Mouse (Mus musculus) MN1 (cell line): Measurements from ENCODE around the gene Sall2.
"Not testable (repeated sequence)": the region's sequence is repeated elsewhere in the genome, so short reads cannot be mapped to it uniquely, and the experiment has no call there.

ENCODE experiments used
- DNase-seq: peaks from one replicate; pipeline ENCODE4 v3.0.0-alpha.2; 2016; ENCODE audit warnings: low spot score

Gene Sall2

DNA sequence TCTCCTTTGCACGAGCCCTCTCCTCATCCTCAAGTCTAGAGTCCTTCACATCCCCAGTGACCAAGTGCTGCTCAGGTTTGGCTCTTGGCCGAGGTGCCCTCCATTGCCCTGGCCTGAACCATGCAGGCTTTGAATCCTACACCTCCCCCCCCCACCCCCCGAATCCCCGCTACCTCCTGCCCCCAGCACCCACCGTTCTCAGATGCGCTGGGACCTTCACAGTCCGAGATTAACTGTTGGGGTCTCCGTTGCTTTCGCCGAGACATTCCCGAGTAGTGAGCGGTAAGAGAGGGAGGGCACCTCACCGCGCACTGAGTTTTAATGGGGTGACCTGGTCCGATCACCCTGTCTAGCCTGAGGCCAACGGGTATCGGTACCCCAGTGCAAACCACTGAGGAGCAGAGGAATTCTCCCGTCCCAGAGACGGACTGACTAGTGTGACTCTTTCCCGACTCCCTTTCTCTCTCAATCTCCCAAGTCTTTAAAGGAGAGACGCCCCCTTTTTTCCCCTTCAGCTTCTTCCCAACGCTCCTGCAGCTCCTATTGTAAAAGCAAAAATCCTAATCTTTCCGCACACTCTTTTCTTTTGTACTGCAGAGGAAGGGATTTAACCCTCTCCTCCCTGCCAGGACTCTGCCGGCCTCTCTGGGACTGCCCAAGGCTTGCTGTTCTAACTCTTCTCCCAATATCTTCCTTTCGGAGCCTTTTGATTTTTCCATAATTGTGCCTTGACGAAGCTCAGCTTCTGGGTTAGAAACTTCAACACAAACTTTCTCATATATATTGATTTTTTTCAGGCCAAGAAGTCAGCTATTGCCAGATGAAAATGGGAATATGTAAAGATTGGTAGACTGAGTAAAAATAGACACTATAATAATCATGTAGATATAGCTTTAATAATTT lies at the start of gene Sall2:
TSS of gene Sall2 (minus strand) at position 853 of the 903 bp plus-strand sequence.
- DNase-seq: no peak

DNA sequence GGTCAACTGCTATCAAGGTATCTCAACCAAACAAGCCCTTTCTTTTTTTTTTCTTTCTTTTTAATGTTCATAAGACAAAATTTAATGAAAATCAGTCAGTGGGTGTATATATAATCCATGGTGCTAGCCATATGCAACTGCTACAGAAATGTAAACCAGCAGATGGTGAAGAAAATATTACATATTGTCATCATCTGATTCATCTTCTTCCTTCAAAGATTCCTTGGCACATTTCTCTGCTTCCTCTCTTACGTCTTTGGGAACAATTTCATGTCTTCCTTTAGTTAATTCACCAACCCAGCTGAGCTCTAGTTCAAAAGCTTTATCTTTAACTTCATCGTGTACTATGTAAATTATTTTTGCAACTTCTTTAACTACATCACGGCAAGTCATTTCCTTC lies 40.2 kb upstream of the Sall2 start:
- DNase-seq: no peak

DNA sequence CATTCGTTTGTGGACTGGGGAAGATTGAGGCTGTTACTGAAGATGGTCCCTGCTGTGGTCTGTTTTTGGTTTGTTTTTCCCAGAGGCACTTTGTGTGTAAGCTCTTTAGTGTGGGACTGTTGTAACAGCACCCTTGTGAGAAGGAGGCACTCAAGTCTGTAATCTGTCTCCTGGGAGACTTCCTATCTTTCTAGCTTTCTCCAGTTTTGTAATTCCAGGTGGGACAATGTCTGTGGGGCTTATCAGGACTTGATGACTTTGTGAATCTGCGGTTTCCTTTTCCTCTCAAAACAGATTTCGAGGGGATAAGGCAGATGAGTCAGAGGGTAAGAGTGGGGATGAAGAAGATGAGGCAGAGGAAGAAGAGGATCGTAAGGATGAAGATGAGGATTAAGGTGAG lies 27.7 kb upstream of the Sall2 start, which contains the start of gene Olfr1513:
TSS of gene Olfr1513 (minus strand) at position 101 of the 400 bp plus-strand sequence.
- DNase-seq: no peak

DNA sequence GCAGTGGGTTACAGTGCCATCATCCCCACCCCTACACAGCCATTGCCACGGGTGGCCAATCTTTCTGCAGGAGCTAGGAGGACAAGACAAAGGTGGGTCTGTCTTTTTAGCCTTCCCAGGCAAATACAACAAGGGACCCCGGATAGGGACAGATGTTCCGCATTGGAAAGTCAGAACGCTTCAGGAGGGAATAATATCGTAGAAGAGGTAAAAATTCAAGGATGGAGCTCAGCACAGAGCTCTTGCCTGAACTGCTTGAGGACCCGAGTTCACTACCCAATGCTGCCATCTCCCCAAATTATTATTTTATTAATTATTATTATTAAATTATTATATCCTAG lies 10.9 kb upstream of the Sall2 start:
- no peak for DNase-seq

DNA sequence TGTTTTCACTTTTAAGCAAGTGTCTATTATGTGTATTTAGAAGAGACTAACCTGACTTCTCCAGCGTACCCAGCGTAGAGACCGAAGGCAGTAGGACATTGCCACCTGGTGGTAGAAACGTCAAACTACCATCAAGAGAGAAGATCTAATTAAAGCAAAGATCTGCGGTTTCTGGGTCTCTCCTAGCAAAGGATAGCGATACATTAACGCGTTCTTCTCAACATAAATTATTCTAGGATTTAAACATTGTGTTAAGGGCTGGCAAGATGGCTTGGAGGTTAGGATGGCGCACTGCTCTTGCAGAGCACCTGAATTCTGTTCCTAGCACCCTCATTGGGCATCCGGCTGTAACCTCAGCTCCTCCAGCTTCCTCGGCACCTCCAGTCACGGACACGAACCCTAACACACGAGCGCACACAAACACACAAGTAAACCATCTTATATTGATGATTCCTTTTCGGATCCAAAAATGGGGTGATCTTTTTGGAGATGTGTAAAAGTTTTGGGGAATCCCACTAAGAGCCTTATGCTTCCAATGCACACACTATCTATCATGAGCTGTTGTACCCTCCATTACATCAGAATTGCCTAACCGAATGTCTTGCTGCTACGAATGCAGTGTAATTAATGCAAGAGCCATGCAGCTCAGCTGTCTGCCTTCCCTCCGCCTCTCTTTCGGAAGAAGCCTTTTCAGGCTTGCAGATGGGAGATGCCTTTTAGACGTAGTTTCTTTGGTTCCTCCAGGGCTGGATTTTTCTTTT lies 10.4 kb upstream of the Sall2 start:
- peak; percentile 80 for DNase-seq

DNA sequence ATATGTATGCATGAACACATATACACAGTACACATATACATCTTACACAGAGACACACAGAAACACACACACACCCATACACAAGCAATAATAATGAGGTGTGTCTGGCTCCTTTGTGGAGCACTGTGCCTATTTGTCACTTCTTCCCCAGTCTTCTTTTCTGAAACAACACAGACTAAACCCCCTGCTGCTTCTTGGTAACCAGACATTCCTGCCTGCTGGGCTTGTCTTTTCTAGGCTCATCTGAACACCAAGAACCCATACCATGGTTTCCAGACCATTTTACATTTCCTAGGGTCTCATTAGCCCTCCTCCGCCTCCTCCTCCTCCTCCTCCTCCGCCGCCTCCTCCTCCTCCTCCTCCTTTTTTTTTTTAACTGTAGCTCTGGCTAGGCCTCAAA lies 3.6 kb upstream of the Sall2 start:
- no peak for DNase-seq

DNA sequence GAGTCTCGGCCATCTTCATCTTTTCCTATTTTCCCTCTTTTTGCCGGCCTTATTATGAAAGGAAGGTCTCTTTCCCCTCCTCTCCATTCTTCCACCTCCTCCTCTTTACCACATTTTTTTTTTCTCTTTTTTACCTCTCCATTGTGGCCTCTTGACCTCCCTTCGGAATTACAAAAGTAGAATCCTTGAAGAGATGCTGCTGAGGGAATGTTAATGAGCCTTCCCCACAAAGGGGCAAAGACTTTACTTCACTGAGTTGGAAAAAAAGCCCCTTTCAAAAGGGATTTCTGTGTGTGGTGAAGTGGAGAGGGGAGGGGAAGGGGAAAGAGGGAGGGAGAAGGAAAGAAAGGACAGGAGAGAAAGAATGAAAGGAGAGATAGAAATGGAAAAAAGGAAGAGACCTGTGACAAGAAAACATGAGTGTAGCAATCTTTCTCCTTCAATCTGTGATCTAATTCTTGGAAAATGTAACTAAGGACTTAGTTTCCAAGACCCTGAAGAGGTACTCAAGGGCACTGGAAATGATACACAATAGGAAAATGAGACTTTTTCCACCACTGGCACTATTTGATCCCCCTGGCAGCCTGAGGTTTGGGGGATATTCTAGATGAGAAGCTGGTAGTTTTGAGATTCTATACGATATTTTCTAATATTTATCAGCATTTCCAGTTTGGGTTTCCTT lies 2.6 kb upstream of the Sall2 start:
- DNase-seq: no peak

DNA sequence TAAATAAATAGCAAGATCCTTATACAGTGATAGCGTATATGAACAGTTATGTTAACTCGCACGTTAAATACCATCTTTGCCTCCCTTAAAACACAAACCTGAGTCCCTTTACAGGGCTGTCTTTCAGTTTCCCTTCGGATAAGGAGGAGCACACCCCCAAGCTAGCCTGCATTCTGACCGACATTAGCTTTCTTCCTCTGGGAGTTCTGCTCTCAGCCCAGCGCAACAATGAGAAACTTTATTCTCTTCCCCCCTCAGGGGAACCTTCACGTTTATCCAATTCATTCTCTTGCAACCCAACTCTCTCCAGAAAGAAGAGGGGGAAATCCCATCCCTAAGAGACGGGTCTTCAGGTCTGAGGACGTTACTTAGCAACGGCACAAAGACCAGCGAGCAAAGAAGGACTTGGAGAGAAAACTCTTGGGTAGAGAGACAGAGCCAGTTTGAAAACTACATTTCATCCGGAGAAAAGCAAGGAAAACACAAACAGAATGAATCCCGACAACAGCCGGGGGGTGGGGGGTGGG lies 1.1 kb downstream of the Sall2 start:
- no peak for DNase-seq

DNA sequence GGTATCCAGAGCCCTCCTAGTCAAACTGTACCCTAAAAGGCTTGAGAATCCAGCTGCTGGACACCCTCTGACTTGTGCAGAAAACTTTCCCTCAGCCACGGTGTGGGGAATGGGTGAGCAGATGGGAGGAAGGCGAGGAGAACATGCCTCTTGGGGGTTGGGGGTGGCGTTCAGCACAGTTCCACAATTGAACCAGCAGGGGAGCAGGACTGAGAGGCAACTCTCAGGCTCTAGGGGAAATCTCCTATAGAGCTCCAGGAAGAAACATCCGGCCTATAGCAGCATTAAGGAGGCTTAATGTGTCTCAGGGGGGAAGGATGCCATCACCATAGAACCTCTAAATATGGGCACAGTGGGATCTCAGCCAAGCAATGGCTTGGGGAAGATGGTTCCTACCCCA lies 2.7 kb downstream of the Sall2 start:
- no peak for DNase-seq

DNA sequence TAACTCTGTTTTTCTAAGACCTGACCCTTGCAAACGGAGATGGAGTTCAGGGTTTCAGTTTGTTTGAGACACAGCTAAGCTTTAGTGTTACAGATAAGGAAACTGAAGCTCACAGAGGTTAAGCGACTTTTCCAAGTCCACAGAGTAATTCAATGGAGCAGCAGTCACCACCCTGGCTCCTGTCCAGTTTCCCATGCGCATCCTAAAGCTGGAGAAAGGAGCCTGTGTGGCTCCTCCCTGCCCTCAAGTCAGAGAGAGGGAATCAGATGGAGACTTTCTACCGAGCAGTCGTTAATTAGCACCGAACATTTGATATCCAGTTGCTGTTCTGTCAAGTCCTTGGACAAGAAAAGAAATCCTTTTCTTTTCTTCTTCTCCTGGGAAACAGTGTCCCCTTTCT lies 9.2 kb downstream of the Sall2 start:
- peak; percentile 40 for DNase-seq

DNA sequence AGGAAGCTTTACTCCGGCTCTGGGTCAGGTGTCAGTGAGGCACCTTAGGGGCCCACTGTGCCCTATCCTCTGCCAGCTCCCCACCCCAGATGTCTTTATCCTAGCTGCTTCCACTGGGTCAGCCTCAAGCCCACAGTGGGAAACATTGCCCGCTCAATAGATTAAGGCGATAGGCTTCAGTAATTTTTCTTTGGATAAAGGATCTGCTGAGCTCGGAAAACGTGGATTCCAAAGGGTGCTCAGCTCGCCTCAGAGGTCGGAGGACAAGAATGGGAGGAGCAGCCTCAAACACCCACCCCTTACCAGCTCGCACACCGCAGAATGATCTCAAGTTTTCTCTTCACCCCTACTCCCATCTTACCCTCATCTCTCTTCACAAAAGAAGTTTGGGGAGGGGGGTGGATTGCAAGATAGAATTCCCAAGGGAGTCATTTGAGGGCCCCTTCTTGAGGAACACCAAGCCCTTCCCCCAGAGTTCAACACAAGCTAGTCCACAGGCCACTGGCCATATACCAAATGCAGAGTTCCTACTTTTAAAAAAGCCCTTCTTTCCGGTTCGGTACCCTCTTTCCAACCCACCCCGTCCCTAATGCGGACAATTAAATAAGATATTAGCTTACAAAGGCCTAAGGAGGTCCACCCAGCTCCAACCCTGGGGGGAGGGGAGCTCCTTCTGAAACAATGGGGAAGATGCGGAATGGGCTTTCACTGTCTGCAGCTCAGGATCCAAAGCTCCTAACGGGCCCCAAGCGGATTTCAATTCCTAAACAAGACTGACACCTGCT lies 11.9 kb downstream of the Sall2 start:
- DNase-seq: peak; percentile 65

DNA sequence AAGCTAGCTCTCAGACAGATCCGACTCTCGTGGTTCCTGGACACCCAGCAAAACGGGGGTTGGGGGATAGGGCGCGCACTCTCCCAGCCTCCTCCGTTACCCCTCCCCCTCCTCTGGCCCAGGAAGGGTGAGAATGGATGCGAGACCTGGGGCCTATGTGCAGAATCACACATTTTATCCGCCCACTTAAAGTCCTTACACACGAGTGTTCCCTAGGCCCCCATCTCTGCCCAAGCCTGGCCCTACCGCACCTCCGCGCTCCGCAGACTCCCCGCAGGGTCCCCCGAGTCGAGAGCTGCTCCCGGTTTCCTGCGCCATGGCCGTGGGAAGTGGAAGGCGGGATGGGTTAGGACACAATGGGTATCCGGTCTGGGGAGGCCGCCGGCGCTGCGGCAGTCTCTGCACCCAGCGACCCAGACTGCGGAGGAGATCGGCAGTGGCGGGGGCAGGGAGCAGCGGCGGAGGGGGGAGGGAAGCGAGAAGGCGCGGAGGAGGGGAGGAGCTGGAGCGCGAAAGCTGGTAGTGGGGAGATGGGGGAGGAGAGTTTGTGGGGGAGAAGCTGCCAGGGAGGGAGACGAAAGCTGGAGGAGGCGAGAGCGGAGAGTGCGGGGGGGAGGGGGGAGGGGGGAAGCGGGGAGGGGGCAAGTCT lies 12.6 kb downstream of the Sall2 start:
- peak; percentile 60 for DNase-seq

DNA sequence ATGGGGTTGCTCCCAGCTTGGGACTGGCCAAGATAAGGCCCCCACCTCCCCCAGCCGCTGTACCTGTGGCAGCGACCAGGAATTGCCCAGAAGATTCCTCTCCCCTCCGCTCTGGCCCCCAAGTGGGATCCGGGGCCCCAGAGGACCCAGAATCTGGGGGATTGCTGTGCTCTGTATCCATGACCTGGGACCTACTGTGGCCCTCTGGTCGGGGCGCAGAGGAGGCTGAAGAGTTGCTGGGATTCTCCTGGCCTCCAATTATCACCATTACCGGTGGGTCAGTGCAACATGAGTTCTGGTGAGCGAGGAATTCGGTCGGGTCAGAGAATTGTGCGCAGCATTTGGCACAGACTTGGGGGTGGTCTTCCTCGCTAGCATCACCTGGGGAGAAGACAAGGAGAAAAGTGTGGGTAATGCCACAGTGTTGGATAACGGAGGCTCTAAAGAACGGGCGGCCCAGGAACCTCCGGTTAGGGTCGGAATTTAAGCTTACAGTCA lies 13.2 kb downstream of the Sall2 start:
- no peak for DNase-seq

DNA sequence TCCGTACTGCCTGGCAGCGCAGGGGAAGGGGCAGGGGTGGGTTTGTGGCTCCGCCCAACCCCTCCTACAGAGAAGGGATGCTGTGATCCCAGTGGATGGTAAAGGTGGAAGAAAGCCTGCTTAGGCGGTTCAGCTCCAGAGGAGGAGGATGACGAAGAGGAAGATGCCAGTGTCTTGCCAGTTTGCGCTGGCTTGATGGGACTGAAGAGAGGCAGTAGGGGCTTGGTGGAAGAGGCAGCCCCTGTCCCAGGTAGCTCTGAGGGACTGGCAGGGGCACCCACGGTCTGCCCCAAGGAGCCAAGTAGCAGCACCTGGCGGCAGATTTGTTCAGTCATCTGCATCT lies 13.8 kb downstream of the Sall2 start:
- no peak for DNase-seq

DNA sequence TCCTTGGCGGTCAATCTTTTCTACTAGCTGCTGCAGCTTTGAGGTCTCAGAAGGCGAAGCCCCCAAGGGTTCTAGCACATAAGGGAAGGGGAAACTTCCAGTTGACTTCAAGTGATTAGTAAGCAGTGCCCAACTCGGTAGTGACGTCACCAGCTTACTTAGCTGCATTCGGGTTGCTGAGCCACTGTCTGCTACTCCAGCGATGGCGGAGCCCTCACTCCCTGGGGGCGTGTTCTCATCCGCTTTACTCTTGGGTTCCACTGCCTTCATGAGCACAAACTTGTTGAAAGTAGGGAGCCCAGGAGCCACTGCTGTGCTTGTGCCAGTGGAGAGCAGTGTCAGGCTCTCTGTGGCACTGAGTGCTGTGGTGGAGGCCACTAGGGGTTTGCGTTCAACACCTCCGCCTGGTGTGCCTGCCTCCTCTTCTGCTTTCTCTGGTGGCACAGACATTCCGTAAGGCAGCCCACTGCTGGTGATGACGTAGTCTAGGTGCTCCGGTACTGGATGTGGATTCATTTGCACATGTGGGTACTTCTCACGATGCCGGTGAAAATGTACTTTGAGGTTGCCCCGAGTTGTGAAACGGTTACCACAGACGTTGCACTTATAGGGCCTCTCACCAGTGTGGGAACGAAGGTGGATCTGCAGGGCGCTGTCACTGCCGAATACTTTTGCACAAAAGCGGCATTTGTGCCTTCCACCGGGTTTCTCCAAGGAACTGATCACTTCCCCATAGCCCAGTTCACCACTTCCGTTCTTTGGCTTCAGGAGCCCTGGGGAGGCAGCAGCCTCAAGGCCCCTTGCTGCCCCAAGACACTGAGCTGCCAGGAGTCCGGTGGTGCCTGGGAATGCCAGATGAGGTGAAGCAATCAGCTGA lies 14.4 kb downstream of the Sall2 start:
- DNase-seq: no peak

DNA sequence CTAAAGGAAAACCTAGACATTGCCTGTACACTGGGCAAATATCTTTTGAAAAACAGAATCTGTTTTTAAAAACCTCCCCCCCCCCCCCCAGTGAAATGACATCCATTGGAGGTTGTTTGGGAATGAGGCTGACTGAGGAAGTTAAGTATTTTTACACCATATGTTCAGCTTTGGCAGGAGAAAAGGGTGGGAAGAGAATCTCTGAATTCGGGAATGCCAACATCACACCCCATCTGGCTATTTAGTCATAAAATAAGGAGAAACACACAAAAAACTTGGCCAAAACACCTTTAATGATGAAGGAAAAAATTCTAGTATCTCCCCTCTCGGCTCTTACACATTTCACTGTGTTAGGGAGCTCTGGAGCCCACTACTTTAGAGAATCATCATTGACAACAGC lies 17.7 kb downstream of the Sall2 start:
- no peak for DNase-seq

DNA sequence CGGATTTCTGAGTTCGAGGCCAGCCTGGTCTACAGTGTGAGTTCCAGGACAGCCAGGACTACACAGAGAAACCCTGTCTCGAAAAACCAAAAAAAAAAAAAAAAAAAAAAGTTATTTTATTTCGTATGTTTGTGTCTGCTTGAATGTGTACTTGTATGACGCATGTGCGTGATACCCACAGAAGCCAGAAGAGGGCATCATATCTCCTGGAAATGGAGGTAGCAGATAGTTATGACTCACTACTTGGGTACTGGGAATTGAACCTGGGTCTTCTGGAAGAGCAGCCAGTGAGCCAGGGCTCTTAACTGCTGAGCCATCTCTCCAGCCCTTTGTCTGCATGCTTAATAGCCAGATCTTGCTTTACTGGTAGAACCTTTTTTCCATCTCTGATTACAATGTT lies 18.2 kb downstream of the Sall2 start:
- DNase-seq: not testable (repeated sequence)

DNA sequence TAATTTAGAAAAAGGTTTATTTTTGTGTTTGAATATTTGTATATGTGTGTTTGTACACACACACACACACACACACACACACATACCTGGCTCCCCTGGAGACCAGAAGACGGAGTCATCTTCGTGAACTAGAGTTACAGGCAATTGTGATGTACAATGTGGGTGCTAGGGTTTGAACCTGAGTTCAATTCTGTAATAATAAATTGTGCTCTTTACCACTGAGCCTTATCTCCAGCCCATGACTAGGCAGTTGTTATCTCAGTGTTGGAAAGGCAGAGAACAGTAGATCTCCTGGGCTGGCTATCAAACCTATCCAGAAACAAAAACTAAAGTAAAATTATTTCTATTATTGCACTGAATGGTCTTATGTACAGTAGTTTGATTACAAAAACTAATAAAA lies 22.5 kb downstream of the Sall2 start:
- no peak for DNase-seq

DNA sequence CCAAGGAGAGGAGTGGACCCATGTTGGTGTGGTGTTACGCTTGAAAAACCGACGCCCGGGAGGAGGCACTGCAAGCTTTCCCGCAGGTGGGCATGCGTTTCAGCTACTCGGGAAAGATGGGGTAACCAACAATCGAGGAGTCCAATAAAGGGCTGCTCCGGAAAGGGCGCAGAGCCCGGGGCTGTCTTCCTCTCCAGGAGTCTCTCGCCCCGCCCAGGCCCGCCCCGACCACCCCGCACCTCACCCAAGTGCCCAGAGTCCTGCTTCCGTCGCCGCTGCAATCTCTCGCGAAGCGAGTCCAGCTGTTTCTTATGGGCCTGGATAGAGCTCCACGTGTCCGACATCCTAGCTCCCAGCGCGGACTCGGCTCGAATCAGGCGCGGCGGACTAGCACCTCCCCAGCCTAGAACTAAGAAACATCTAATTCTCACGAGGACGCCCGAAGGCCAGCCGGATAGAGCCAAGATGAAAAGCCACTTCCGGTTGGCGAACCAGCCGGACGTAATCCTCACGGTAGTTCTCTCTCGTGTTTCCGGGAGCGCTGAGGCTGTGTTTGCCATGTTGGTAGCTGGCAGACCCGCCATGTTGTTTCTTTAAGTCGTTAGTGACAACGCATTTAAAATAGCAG lies 23.8 kb downstream of the Sall2 start, which contains the start of gene Mettl3:
TSS of gene Mettl3 (minus strand) at position 485 of the 628 bp plus-strand sequence.
- peak; percentile 97 for DNase-seq
